Mouse (Mus musculus) liver, adult 2 months (tissue): Measurements from ENCODE around the gene Cavin1. TPM values are rescaled to one million over a fixed set of nuclear protein-coding genes. Genes with fewer than 3 reads are reported as not detected.

Experiments
- DNase-seq: peaks from one replicate; pipeline ENCODE4 v3.0.0-alpha.2; 2011; ENCODE audit warnings: low read depth, low spot score; ENCODE audit errors: extremely low read depth
- H3K27ac ChIP-seq: fragments of 200-500 bp; replicated peaks from 2 replicates; pipeline ENCODE4 v1.5.1; 2012; ENCODE audit warnings: low read depth, mild to moderate bottlenecking, control low read depth, inconsistent platforms, low read length; ENCODE audit not compliant: insufficient read depth
- H3K27me3 ChIP-seq: fragments of 200-500 bp; 2 replicates; pipeline ENCODE4 v1.6.1; 2012; ENCODE audit warnings: mild to moderate bottlenecking, moderate library complexity, low read length, inconsistent platforms; ENCODE audit not compliant: control insufficient read depth, insufficient read depth
- H3K36me3 ChIP-seq: fragments of 200-500 bp; 2 replicates; pipeline ENCODE4 v1.6.1; 2012; ENCODE audit warnings: low read length, inconsistent platforms; ENCODE audit not compliant: control insufficient read depth, insufficient read depth
- H3K4me1 ChIP-seq: fragments of 200-500 bp; 2 replicates; pipeline ENCODE4 v1.6.1; 2011; ENCODE audit warnings: low read length; ENCODE audit not compliant: control insufficient read depth, insufficient read depth
- H3K4me3 ChIP-seq: fragments of 200-500 bp; 2 replicates; pipeline ENCODE4 v1.5.1; 2011; ENCODE audit warnings: low read depth, mild to moderate bottlenecking, control low read depth, low read length, moderate library complexity; ENCODE audit not compliant: insufficient read depth
- H3K79me2 ChIP-seq: fragments of 200-500 bp; 2 replicates; pipeline ENCODE4 v1.6.1; 2012; ENCODE audit warnings: inconsistent platforms, mild to moderate bottlenecking, low read length, moderate library complexity; ENCODE audit not compliant: control insufficient read depth, insufficient read depth
- H3K9ac ChIP-seq: fragments of 200-500 bp; 2 replicates; pipeline ENCODE4 v1.6.1; 2012; ENCODE audit warnings: low read depth, mild to moderate bottlenecking, control low read depth, inconsistent platforms, low read length
- CTCF ChIP-seq: fragments of 200-500 bp; IDR thresholded peaks from 2 replicates; pipeline ENCODE4 v1.5.1; 2011; ENCODE audit warnings: low read depth, low read length, control low read depth
- POLR2A ChIP-seq: fragments of 200-500 bp; IDR thresholded peaks from 2 replicates; pipeline ENCODE4 v1.6.1; 2011; ENCODE audit warnings: low read length, control low read depth; ENCODE audit not compliant: insufficient read depth; ENCODE audit errors: extremely low read depth
- WGBS: fragments of 180-500 bp; shearing (Covaris S2); methylation state at CpG from one replicate; pipeline ENCODE4 v1.1.7; 2018; 5-methylcytosine and 5-hydroxymethylcytosine counted together
- polyA plus RNA-seq: library from polyadenylated mRNA; depleted of rRNA; stranded (reverse); fragments of >200 nt; gene quantifications from 2 replicates; pipeline ENCODE4 v1.2.3, GENCODE M21; 2012
- total RNA-seq: library from RNA; depleted of rRNA; stranded (reverse); fragments of >200 nt; gene quantifications from 2 replicates; pipeline ENCODE4 v1.2.3, GENCODE M21; 2014

The Cavin1 gene
- total and polyA plus RNA-seq, 2 experiments: 4.0 to 4.1 TPM

GRCm38 (mm10) chr11:100958613-100959463 lies 11.8 kb downstream of the Cavin1 start:
- Histone ChIP-seq H3K36me3 (no peaks in the 10 kb centered on the region), H3K4me1 (no peaks in the 10 kb centered on the region; the same call in 1 of the 2 replicates), H3K79me2 (no peaks in the 10 kb centered on the region), H3K27ac (no peak overlapping the region), H3K4me3 (no peak overlapping the region), H3K27me3 (no peaks in the 10 kb centered on the region), H3K9ac (no peak overlapping the region)
- no peak for DNase-seq
- 72% methylated on average over 76 of the region's 76 CpGs for WGBS
- TF ChIP-seq POLR2A (no peak), CTCF (no peak)

DNA sequence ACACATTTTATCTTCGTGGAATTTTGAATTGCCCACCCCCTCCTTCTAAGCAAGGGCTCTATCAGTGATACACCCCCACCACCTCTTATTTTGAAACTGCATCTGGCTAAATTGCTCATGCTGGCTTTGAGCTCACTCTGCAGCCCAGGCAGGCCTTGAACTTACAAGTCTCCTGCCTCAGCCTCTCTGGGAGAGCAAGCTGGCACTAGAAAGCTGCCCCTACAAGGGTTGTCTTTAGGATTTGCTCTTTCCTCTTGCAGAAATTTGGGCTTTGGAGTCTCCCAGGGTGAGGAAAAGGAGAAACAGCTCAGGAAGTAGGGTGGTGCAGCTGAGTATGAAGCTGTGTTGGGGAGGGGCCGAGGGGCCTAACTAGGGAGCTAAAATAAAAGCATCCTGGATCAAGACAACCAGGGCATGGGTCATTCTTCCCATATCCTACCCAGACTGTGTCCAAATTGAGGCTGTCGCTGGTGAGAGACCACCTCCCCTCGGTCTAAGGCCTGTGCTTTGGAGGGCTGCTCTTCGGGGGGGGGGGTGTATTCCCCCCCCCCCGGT lies 12.7 kb downstream of the Cavin1 start:
- H3K36me3 ChIP-seq: no peaks in the 10 kb centered on the region
- no peak for DNase-seq
- no peaks in the 10 kb centered on the region; the same call in 1 of the 2 replicates for H3K4me1 ChIP-seq
- TF ChIP-seq POLR2A: no peak
- no peak for TF ChIP-seq CTCF
- no peak overlapping the region for H3K4me3 ChIP-seq
- H3K9ac ChIP-seq: no peak overlapping the region
- no peaks in the 10 kb centered on the region for H3K79me2 ChIP-seq
- no peak overlapping the region for H3K27ac ChIP-seq
- 53% methylated on average over 6 of the region's 6 CpGs for WGBS
- H3K27me3 ChIP-seq: no peaks in the 10 kb centered on the region

DNA sequence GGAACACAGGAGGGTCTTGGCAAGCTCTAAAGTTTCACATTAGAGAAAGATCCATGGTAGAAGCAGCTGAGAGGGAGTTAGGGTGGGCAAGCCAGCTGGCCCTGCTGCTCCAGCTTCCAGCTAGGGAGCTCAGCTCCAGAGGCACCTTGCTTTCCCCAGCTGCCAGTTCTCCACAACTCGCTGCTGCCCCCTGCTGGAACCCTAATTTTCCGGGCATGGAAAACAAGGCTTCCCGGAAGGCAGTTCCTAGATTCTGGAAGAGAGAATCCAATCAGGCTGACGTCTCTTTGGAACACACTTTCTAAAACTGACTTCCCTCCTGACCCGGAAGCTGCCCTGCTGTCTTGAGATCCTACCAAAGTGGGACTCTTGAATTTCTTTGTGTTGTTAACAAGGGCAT lies 13.4 kb downstream of the Cavin1 start:
- Histone ChIP-seq H3K27me3 (no peaks in the 10 kb centered on the region), H3K36me3 (no peaks in the 10 kb centered on the region), H3K27ac (no peak overlapping the region), H3K4me3 (no peak overlapping the region), H3K4me1 (no peaks in the 10 kb centered on the region; the same call in 1 of the 2 replicates), H3K9ac (no peak overlapping the region), H3K79me2 (no peaks in the 10 kb centered on the region)
- 1% methylated on average over 5 of the region's 5 CpGs for WGBS
- DNase-seq: peak; percentile 51
- TF ChIP-seq CTCF (peak; percentile 95), POLR2A (no peak)

GRCm38 (mm10) chr11:100949540-100949939 lies 21.1 kb downstream of the Cavin1 start:
- Histone ChIP-seq H3K4me3 (no peak overlapping the region), H3K27me3 (no peaks in the 10 kb centered on the region), H3K9ac (no peak overlapping the region), H3K27ac (no peak overlapping the region), H3K79me2 (no peaks in the 10 kb centered on the region), H3K4me1 (no peaks in the 10 kb centered on the region), H3K36me3 (no peaks in the 10 kb centered on the region)
- 100% methylated on average over 1 of the region's 1 CpGs for WGBS
- TF ChIP-seq POLR2A: no peak
- TF ChIP-seq CTCF: no peak
- no peak for DNase-seq

- Histone ChIP-seq H3K79me2 (no peaks in the 10 kb centered on the region), H3K36me3 (no peaks in the 10 kb centered on the region), H3K27me3 (no peaks in the 10 kb centered on the region), H3K4me3 (no peak overlapping the region), H3K4me1 (no peaks in the 10 kb centered on the region), H3K9ac (no peak overlapping the region), H3K27ac (no peak overlapping the region)
- TF ChIP-seq CTCF (no peak), POLR2A (no peak)
- WGBS: 66% methylated on average over 4 of the region's 4 CpGs
- no peak for DNase-seq
Measured at GRCm38 (mm10) chr11:100948317-100948716, 22.4 kb downstream of the Cavin1 start.

DNA sequence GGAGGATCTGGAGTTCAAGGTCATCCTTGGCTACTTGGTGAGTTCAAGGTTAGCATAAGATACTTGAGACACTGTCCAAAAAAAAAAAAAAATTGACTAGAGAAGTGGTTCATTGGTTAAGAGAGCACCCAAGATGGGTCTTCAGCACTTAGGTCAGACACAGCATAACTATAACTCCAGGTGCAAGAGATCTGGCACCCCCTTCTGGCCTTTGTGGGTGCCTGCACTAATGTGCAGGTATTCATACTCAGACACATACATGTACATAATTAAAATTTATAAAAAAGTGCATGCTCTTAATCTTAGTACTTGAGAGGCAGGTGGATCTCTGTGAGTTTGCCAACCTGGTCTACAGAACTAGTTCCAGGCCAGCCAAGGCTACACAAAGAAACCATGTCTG lies 23.1 kb downstream of the Cavin1 start:
- no peaks in the 10 kb centered on the region for H3K79me2 ChIP-seq
- H3K27me3 ChIP-seq: no peaks in the 10 kb centered on the region
- H3K27ac ChIP-seq: no peak overlapping the region
- no peak overlapping the region for H3K4me3 ChIP-seq
- peak; percentile 41; the same call in 1 of the 2 replicates for TF ChIP-seq CTCF
- TF ChIP-seq POLR2A: no peak
- H3K36me3 ChIP-seq: no peaks in the 10 kb centered on the region
- peak; percentile 32 for DNase-seq
- H3K9ac ChIP-seq: no peak overlapping the region
- H3K4me1 ChIP-seq: no peaks in the 10 kb centered on the region
